Mouse (Mus musculus) limb, embryonic 11.5 days (tissue): ENCODE measurements at regions not wholly inside any gene's neighbourhood (a gene's known extent, or its start where the extent isn't known, plus 50 kb on each side); places are given as distances from the start of the nearest gene placed in this dataset.
"Not testable (repeated sequence)": the region's sequence is repeated elsewhere in the genome, so short reads cannot be mapped to it uniquely, and the experiment has no call there.

ENCODE experiments used
- ATAC-seq: fragments of 200-750 bp; cut with Nextera tagmentation; 2 replicates; pipeline ENCODE4 v1.8.0; 2017; ENCODE audit warnings: low read depth; ENCODE audit not compliant: insufficient number of reproducible peaks, low FRiP score, low TSS enrichment
- DNase-seq: peaks from one replicate; pipeline ENCODE4 v3.0.0-alpha.2; 2015; ENCODE audit warnings: low spot score
- H3K27ac ChIP-seq: fragments of 300-500 bp; sonication (generic); replicated peaks from 2 replicates; pipeline ENCODE4 v1.5.1; 2014; ENCODE audit warnings: low read depth, mild to moderate bottlenecking, low read length
- H3K27me3 ChIP-seq: fragments of 300-500 bp; sonication (generic); 2 replicates; pipeline ENCODE4 v1.6.1; 2014; ENCODE audit warnings: mild to moderate bottlenecking, low read length, mixed read lengths; ENCODE audit not compliant: control insufficient read depth, insufficient read depth
- H3K36me3 ChIP-seq: fragments of 300-500 bp; sonication (generic); 2 replicates; pipeline ENCODE4 v1.6.1; 2014; ENCODE audit warnings: mild to moderate bottlenecking, low read length, moderate library complexity, mixed read lengths; ENCODE audit not compliant: control insufficient read depth, insufficient read depth
- H3K4me1 ChIP-seq: fragments of 300-500 bp; sonication (generic); 2 replicates; pipeline ENCODE4 v1.6.1; 2014; ENCODE audit warnings: low read length, mixed read lengths; ENCODE audit not compliant: control insufficient read depth, insufficient read depth
- H3K4me2 ChIP-seq: fragments of 300-500 bp; sonication (generic); 2 replicates; pipeline ENCODE4 v1.6.1; 2014; ENCODE audit warnings: low read depth, mild to moderate bottlenecking, moderate library complexity; ENCODE audit not compliant: severe bottlenecking
- H3K4me3 ChIP-seq: fragments of 300-500 bp; sonication (generic); 2 replicates; pipeline ENCODE4 v1.5.1; 2014; ENCODE audit warnings: low read depth, low read length
- H3K9ac ChIP-seq: fragments of 300-500 bp; sonication (generic); 2 replicates; pipeline ENCODE4 v1.6.1; 2014; ENCODE audit warnings: mild to moderate bottlenecking, low read length
- H3K9me3 ChIP-seq: fragments of 300-500 bp; sonication (generic); 2 replicates; pipeline ENCODE4 v1.6.1; 2016; ENCODE audit warnings: low read length; ENCODE audit not compliant: control insufficient read depth
- WGBS: fragments of 180-500 bp; shearing (Covaris S2); extraction: QIAGEN DNeasy Blood & Tissue Kit; methylation state at CpG from one replicate; pipeline ENCODE4 v1.1.7; 2014; 5-methylcytosine and 5-hydroxymethylcytosine counted together

- ATAC-seq = no peak
- Histone ChIP-seq H3K27me3 (no peaks in the 10 kb centered on the region), H3K36me3 (no peaks in the 10 kb centered on the region), H3K4me3 (no peak overlapping the region), H3K27ac (no peak overlapping the region), H3K9me3 (no peaks in the 10 kb centered on the region), H3K4me2 (no peak overlapping the region), H3K4me1 (no peaks in the 10 kb centered on the region), H3K9ac (no peak overlapping the region)
- WGBS = 81% methylated on average over 5 of the region's 5 CpGs
- DNase-seq = no peak
Measured at GRCm38 (mm10) chr7:87096500-87096899, 100.6 kb downstream of the Vmn2r79 start.

DNA sequence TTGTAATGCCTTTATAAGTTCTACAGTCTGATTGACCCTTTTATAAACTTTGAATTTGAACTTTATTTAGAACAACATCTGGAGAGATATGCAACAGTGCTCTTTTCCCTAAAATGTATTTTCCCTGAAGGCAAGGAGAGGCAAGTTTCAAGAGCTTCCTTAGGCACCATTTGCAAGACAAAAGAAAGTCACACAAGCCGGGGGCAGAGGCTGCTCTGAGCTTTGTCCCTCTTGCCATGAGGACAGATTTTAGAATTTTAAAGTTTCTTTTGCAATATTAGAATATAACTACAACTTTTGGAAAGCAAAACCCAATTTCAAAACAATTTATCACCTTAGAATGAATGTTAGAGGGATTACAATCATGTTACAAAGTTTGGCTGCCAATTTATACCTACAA, 103.7 kb downstream of the Vmn2r79 start:
- 73% methylated on average over 1 of the region's 1 CpGs for WGBS
- H3K36me3 ChIP-seq, H3K27ac ChIP-seq, H3K4me3 ChIP-seq, H3K9ac ChIP-seq, H3K27me3 ChIP-seq, H3K4me1 ChIP-seq, H3K4me2 ChIP-seq, DNase-seq, ATAC-seq, H3K9me3 ChIP-seq: not testable (repeated sequence)

- not testable (repeated sequence) for H3K4me2 ChIP-seq, H3K9me3 ChIP-seq, H3K4me3 ChIP-seq, H3K27me3 ChIP-seq, H3K36me3 ChIP-seq, ATAC-seq, H3K9ac ChIP-seq, DNase-seq, H3K27ac ChIP-seq, H3K4me1 ChIP-seq
Measured at GRCm38 (mm10) chr7:87100377-87100776, 104.5 kb downstream of the Vmn2r79 start.

- not testable (repeated sequence) for H3K4me1 ChIP-seq, H3K36me3 ChIP-seq, H3K4me3 ChIP-seq, H3K9me3 ChIP-seq, H3K27me3 ChIP-seq, H3K4me2 ChIP-seq, DNase-seq, H3K9ac ChIP-seq, H3K27ac ChIP-seq, ATAC-seq
- 83% methylated on average over 5 of the region's 5 CpGs for WGBS
Measured at GRCm38 (mm10) chr7:87101281-87101680, 105.4 kb downstream of the Vmn2r79 start.

GRCm38 (mm10) chr7:87110312-87110984, 114.5 kb downstream of the Vmn2r79 start:
- Histone ChIP-seq H3K27ac (no peak overlapping the region), H3K9ac (no peak overlapping the region), H3K36me3 (no peaks in the 10 kb centered on the region), H3K4me3 (no peak overlapping the region), H3K4me1 (no peaks in the 10 kb centered on the region), H3K9me3 (no peaks in the 10 kb centered on the region), H3K4me2 (no peak overlapping the region), H3K27me3 (no peaks in the 10 kb centered on the region)
- WGBS = 33% methylated on average over 3 of the region's 3 CpGs
- DNase-seq = no peak
- ATAC-seq = peak; percentile 51; the same call in 1 of the 2 replicates

DNA sequence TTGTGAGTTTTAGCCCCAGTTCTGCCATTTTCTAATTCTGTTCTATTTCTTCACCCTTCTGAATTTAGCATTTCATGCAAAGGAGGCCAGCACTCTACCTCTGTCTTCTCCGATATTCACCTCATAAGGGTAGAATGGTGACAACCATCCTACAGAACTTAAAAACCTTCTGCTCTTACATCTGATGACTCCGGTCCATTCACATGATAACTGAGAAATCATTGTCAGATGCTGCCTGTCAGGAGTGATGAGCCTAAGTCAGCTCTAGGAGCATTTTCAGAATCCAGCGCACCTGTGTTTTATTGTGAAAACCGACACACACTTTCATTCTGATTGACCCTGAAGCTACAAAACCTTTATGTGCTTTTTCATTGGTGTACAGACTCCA, 115.1 kb downstream of the Vmn2r79 start:
- DNase-seq (no peak), ATAC-seq (no peak)
- H3K9ac ChIP-seq = no peak overlapping the region
- no peaks in the 10 kb centered on the region for H3K36me3 ChIP-seq
- H3K4me2 ChIP-seq = no peak overlapping the region
- WGBS = 59% methylated on average over 4 of the region's 4 CpGs
- H3K9me3 ChIP-seq = no peaks in the 10 kb centered on the region
- H3K27me3 ChIP-seq = no peaks in the 10 kb centered on the region
- H3K4me3 ChIP-seq = no peak overlapping the region
- no peaks in the 10 kb centered on the region for H3K4me1 ChIP-seq
- H3K27ac ChIP-seq = no peak overlapping the region

DNA sequence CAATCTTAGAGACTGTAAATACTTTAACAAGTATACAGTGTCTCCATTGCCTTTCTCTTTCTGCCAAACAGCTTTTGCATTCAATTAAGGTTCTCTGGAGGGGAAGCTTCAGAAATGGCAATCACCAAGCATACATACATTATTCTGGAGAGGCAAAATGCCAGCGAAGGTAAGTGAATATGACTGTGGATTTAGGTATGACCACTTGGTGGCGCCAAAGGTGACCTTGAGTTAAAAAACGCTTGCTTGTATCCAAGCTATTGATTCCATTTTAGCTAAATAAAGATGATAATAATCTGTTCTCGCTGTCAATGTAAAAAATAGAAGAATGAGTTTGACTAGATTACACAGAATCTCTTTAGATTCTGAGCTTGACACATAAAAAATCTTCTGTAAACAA, 117.7 kb downstream of the Vmn2r79 start:
- peak; percentile 57 for DNase-seq
- Histone ChIP-seq H3K9me3 (no peaks in the 10 kb centered on the region), H3K27ac (no peak overlapping the region), H3K36me3 (no peaks in the 10 kb centered on the region), H3K4me2 (no peak overlapping the region), H3K27me3 (no peaks in the 10 kb centered on the region), H3K9ac (no peak overlapping the region), H3K4me3 (no peak overlapping the region), H3K4me1 (no peaks in the 10 kb centered on the region)
- 7% methylated on average over 4 of the region's 4 CpGs for WGBS
- ATAC-seq = no peak

DNA sequence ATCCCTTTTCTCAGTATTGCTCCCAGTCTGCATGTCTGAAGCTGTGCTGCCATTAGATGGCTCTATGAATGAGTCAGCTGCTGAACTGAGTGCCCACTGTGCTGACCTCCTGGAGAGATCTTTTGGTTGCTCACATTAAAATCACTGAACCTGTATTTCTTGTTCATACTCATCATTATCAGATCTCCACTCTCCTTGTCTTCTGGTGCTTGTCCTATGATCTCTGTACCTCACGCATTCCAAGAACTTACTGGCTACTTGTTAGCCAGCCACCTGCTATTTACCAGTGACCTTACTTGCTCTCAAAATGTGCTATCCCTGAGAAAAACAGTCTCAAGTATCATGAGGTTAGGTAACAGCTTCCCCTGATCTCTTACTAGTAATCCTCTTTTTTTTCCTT, 123.4 kb upstream of the Nox4 start:
- 85% methylated on average over 1 of the region's 1 CpGs for WGBS
- Histone ChIP-seq H3K4me1 (no peaks in the 10 kb centered on the region), H3K4me3 (no peak overlapping the region), H3K36me3 (no peaks in the 10 kb centered on the region), H3K27ac (no peak overlapping the region), H3K4me2 (no peak overlapping the region), H3K9ac (no peak overlapping the region), H3K27me3 (no peaks in the 10 kb centered on the region), H3K9me3 (no peaks in the 10 kb centered on the region)
- no peak for DNase-seq
- ATAC-seq = no peak

DNA sequence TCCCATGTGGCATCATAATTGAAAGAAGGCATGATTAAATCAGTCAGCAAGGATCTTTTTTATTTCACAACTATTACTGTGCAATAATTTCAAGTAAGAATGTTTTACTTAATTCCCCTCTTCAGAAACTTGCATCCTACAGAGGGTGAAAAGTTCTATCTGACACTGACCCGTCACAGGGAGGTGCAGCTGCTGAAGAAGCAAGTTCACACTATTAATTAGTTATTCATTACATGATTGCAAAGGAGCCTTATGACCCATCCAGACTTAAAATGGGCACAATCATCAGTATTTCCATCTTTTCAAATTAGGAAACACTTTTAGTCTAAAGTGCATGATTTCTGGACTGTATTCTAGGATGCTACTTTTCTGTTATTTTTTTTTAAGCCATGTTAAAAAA, 100.0 kb upstream of the Nox4 start:
- Histone ChIP-seq H3K27me3 (no peaks in the 10 kb centered on the region), H3K9me3 (no peaks in the 10 kb centered on the region), H3K27ac (no peak overlapping the region), H3K4me3 (no peak overlapping the region), H3K36me3 (no peaks in the 10 kb centered on the region), H3K4me2 (no peak overlapping the region), H3K4me1 (no peaks in the 10 kb centered on the region), H3K9ac (no peak overlapping the region)
- WGBS = 77% methylated on average over 1 of the region's 1 CpGs
- ATAC-seq (no peak), DNase-seq (no peak)
